Mouse (Mus musculus) cortical plate, adult 2 months (tissue): ENCODE data around the gene Cadm1.

Experiments used
- CTCF ChIP-seq: fragments of 200-500 bp; IDR thresholded peaks from 2 replicates; pipeline ENCODE4 v1.5.1; 2011; ENCODE audit warnings: mild to moderate bottlenecking, control low read depth, low read length; ENCODE audit not compliant: insufficient read depth; ENCODE audit errors: extremely low read depth
- POLR2A ChIP-seq: fragments of 200-500 bp; IDR thresholded peaks from 2 replicates; pipeline ENCODE4 v1.6.1; 2011; ENCODE audit warnings: mild to moderate bottlenecking, low read length, control low read depth; ENCODE audit not compliant: insufficient read depth; ENCODE audit errors: extremely low read depth

DNA sequence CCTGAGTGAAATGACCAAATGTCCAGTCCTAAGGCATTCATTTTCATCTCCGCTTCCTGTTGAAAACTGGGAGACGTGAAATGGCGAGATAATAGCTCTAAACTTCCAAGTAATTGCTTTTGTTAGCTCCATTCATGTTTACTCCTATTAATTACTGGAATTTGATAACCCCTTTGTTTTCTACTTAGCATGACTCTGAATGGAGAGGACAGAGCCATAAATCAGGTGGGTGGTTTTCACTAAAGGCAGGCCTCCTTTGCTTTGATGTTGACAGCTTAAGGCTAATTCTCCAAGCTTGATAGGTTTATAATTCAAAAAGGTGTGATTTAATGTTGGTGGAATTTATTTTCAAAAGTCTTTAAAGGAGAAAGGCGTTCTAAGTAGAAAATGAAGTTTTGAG lies 74.0 kb downstream of the Cadm1 start:
- no peak for TF ChIP-seq CTCF
- no peak for TF ChIP-seq POLR2A
